Mouse (Mus musculus): ENCODE results near the gene Dnajb3. TPM values are rescaled to one million over a fixed set of nuclear protein-coding genes. Genes with fewer than 3 reads are reported as not detected.

Gene Dnajb3
- polyA plus RNA-seq, 1 experiment, result 1.3 TPM

GRCm38 (mm10) chr1:88248658-88249057 lies 43.1 kb upstream of the Dnajb3 start:
- H3K27ac ChIP-seq (ENCODE audit: insufficient read depth, low read length), result no peak overlapping the region
- WGBS, result 59% methylated on average over 4 of the region's 4 CpGs
- TF ChIP-seq CTCF (IDR thresholded peaks at IDR 0.05; ENCODE audit: extremely low read depth, insufficient read depth, insufficient read length, insufficient replicate concordance) (no peak), POLR2A (IDR thresholded peaks at IDR 0.05; ENCODE audit: low read depth, low read length) (no peak)
- H3K4me1 ChIP-seq (ENCODE audit: control insufficient read depth, insufficient read depth, insufficient read length), result peaks cover 9% of the 10 kb centered on the region; the same call in 1 of the 2 replicates
- H3K36me3 ChIP-seq (ENCODE audit: control insufficient read depth, insufficient read depth, low read length), result no peaks in the 10 kb centered on the region
- no peak overlapping the region for H3K4me3 ChIP-seq (ENCODE audit: extremely low read depth, insufficient read depth, insufficient read length)
- no peak for DNase-seq (ENCODE audit: low read depth in 1 of 2, low spot score in 2 of 2)
- no peaks in the 10 kb centered on the region for H3K27me3 ChIP-seq (ENCODE audit: control insufficient read depth, insufficient read depth, low read length)

DNA sequence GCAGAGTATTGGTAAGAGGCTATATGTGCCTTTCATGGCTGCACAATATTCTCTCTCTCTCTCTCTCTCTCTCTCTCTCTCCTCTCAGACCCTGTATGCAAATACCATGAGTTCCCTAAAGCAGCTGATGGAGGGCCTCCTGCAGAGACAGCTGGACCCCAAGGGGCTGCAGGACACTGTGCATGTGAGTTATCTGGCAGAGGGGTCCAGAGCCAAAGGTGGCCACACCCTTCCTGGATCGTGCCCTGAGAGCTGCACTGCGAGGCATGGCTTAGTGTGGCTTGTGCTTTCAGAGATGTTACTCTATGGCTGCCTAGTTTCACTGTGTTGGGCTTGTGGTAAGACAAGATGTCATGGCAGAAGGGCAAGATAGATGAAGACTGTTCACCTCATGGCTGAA lies 42.1 kb upstream of the Dnajb3 start:
- DNase-seq (ENCODE audit: low read depth in 1 of 2, low spot score in 2 of 2), result no peak
- Histone ChIP-seq H3K27me3 (ENCODE audit: control insufficient read depth, insufficient read depth, low read length) (no peaks in the 10 kb centered on the region), H3K27ac (ENCODE audit: insufficient read depth, low read length) (no peak overlapping the region), H3K4me3 (ENCODE audit: extremely low read depth, insufficient read depth, insufficient read length) (no peak overlapping the region), H3K36me3 (ENCODE audit: control insufficient read depth, insufficient read depth, low read length) (no peaks in the 10 kb centered on the region), H3K4me1 (ENCODE audit: control insufficient read depth, insufficient read depth, insufficient read length) (no peaks in the 10 kb centered on the region; the same call in 1 of the 2 replicates)
- TF ChIP-seq POLR2A (IDR thresholded peaks at IDR 0.05; ENCODE audit: low read depth, low read length), result no peak
- TF ChIP-seq CTCF (IDR thresholded peaks at IDR 0.05; ENCODE audit: extremely low read depth, insufficient read depth, insufficient read length, insufficient replicate concordance), result no peak
- WGBS, result 51% methylated on average over 2 of the region's 2 CpGs

DNA sequence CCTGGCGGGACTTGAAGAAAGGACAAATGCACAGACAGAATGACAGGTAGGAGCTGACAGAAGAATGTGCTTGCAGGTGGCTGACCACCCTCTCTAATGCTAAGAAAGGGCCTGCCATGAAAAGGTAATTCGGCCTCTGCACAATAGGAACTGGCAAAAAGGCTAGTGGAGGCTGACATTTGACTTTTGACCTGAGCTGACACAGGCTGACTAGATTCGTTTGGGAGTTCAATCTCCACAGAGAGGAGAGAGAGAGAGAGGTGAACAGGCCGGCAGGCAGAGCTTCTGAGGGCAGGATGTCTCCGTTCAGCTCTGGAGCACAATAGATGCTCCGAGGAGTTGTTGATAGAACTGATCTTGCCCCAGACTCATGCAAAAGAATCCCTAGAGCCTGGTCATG lies 40.8 kb upstream of the Dnajb3 start:
- no peak for DNase-seq (ENCODE audit: low read depth in 1 of 2, low spot score in 2 of 2)
- no peak overlapping the region for H3K27ac ChIP-seq (ENCODE audit: insufficient read depth, low read length)
- H3K27me3 ChIP-seq (ENCODE audit: control insufficient read depth, insufficient read depth, low read length), result no peaks in the 10 kb centered on the region
- no peaks in the 10 kb centered on the region for H3K36me3 ChIP-seq (ENCODE audit: control insufficient read depth, insufficient read depth, low read length)
- WGBS, result 49% methylated on average over 6 of the region's 6 CpGs
- H3K4me1 ChIP-seq (ENCODE audit: control insufficient read depth, insufficient read depth, insufficient read length), result no peaks in the 10 kb centered on the region
- H3K4me3 ChIP-seq (ENCODE audit: extremely low read depth, insufficient read depth, insufficient read length), result no peak overlapping the region
- no peak for TF ChIP-seq CTCF (IDR thresholded peaks at IDR 0.05; ENCODE audit: extremely low read depth, insufficient read depth, insufficient read length, insufficient replicate concordance)
- no peak for TF ChIP-seq POLR2A (IDR thresholded peaks at IDR 0.05; ENCODE audit: low read depth, low read length)

DNA sequence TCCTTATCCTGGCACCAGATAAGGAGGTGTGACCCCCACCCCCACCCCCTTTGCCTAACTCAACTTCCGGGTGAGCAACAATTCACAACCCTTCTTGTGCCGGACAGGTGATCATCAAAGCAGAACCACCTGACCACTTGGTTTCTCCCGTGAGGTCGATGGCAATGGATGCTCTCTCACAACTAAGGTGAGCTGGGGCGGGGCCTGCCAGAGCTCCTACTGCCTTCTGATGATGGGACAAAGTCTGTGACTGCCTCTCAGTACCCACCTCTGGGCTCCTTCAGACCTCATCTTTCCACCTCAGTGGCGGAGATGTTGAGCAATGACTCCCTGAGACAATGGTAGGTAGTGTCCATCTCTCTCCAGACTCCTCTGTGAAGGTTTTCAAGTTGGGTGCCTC lies 40.3 kb upstream of the Dnajb3 start:
- no peak for DNase-seq (ENCODE audit: low read depth in 1 of 2, low spot score in 2 of 2)
- no peaks in the 10 kb centered on the region for H3K27me3 ChIP-seq (ENCODE audit: control insufficient read depth, insufficient read depth, low read length)
- no peaks in the 10 kb centered on the region for H3K4me1 ChIP-seq (ENCODE audit: control insufficient read depth, insufficient read depth, insufficient read length)
- H3K36me3 ChIP-seq (ENCODE audit: control insufficient read depth, insufficient read depth, low read length), result no peaks in the 10 kb centered on the region
- no peak overlapping the region for H3K4me3 ChIP-seq (ENCODE audit: extremely low read depth, insufficient read depth, insufficient read length)
- no peak overlapping the region for H3K27ac ChIP-seq (ENCODE audit: insufficient read depth, low read length)
- 77% methylated on average over 6 of the region's 6 CpGs for WGBS
- TF ChIP-seq CTCF (IDR thresholded peaks at IDR 0.05; ENCODE audit: extremely low read depth, insufficient read depth, insufficient read length, insufficient replicate concordance), result no peak
- no peak for TF ChIP-seq POLR2A (IDR thresholded peaks at IDR 0.05; ENCODE audit: low read depth, low read length)

GRCm38 (mm10) chr1:88243861-88244260 lies 38.3 kb upstream of the Dnajb3 start:
- H3K27me3 ChIP-seq (ENCODE audit: control insufficient read depth, insufficient read depth, low read length), result no peaks in the 10 kb centered on the region
- H3K4me1 ChIP-seq (ENCODE audit: control insufficient read depth, insufficient read depth, insufficient read length), result no peaks in the 10 kb centered on the region
- no peaks in the 10 kb centered on the region for H3K36me3 ChIP-seq (ENCODE audit: control insufficient read depth, insufficient read depth, low read length)
- no peak overlapping the region for H3K4me3 ChIP-seq (ENCODE audit: extremely low read depth, insufficient read depth, insufficient read length)
- no peak for DNase-seq (ENCODE audit: low read depth in 1 of 2, low spot score in 2 of 2)
- no peak overlapping the region for H3K27ac ChIP-seq (ENCODE audit: insufficient read depth, low read length)
- WGBS, result 68% methylated on average over 5 of the region's 5 CpGs
- no peak for TF ChIP-seq CTCF (IDR thresholded peaks at IDR 0.05; ENCODE audit: extremely low read depth, insufficient read depth, insufficient read length, insufficient replicate concordance)
- no peak for TF ChIP-seq POLR2A (IDR thresholded peaks at IDR 0.05; ENCODE audit: low read depth, low read length)

DNA sequence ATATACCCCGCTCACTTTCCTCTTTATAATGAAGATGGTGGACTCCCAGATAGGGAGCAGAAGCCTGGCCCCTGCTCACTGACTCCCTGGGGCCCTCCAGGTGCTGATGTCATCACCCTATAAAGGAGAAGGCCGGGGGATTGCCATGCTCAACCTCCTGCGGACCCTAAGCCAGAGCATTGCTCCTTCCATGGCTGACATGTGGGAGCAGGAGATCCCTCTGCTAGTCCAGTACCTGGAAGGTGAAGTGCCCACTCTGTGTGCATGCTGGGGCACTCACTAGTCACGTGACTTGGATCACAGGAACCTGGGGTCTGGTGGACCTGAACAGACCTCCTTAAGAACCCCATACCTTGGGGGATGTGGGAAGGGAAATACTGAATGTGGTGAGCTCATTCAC lies 35.0 kb upstream of the Dnajb3 start:
- DNase-seq (ENCODE audit: low read depth in 1 of 2, low spot score in 2 of 2), result no peak
- WGBS, result 78% methylated on average over 4 of the region's 4 CpGs
- no peak overlapping the region for H3K27ac ChIP-seq (ENCODE audit: insufficient read depth, low read length)

DNA sequence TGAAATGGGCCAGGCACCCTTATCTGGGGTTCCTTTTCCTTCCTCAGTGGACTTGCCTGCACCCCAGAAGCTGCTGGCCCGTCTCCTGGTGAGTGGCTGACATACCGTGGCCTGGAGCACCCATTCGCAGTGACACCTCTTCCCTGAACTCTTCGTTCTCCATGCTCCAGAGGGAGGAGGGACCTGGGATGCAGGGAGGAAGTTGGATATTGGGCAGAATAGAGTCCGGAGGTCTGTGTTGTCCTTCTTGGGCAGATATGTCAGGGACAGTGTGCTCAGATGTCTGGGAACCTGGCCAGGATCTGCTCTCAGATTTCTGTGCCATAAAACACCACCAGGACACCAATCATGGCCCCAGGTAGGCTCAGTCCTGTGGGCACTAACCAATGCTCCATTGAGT lies 34.5 kb upstream of the Dnajb3 start:
- no peak for TF ChIP-seq CTCF (IDR thresholded peaks at IDR 0.05; ENCODE audit: extremely low read depth, insufficient read depth, insufficient read length, insufficient replicate concordance)
- TF ChIP-seq POLR2A (IDR thresholded peaks at IDR 0.05; ENCODE audit: low read depth, low read length), result no peak
- H3K4me3 ChIP-seq (ENCODE audit: extremely low read depth, insufficient read depth, insufficient read length), result no peak overlapping the region
- WGBS, result 76% methylated on average over 5 of the region's 5 CpGs
- H3K4me1 ChIP-seq (ENCODE audit: control insufficient read depth, insufficient read depth, insufficient read length), result no peaks in the 10 kb centered on the region
- no peak overlapping the region for H3K27ac ChIP-seq (ENCODE audit: insufficient read depth, low read length)
- DNase-seq (ENCODE audit: low read depth in 1 of 2, low spot score in 2 of 2), result no peak
- H3K36me3 ChIP-seq (ENCODE audit: control insufficient read depth, insufficient read depth, low read length), result no peaks in the 10 kb centered on the region
- no peaks in the 10 kb centered on the region for H3K27me3 ChIP-seq (ENCODE audit: control insufficient read depth, insufficient read depth, low read length)

More for the DNA sequence above, 35.0 kb upstream of the Dnajb3 start:
- no peaks in the 10 kb centered on the region for H3K4me1 ChIP-seq (ENCODE audit: control insufficient read depth, insufficient read depth, insufficient read length)
- H3K4me3 ChIP-seq (ENCODE audit: extremely low read depth, insufficient read depth, insufficient read length), result no peak overlapping the region
- H3K36me3 ChIP-seq (ENCODE audit: control insufficient read depth, insufficient read depth, low read length), result no peaks in the 10 kb centered on the region
- TF ChIP-seq POLR2A (IDR thresholded peaks at IDR 0.05; ENCODE audit: low read depth, low read length) (no peak), CTCF (IDR thresholded peaks at IDR 0.05; ENCODE audit: extremely low read depth, insufficient read depth, insufficient read length, insufficient replicate concordance) (no peak)
- no peaks in the 10 kb centered on the region for H3K27me3 ChIP-seq (ENCODE audit: control insufficient read depth, insufficient read depth, low read length)

All from spleen, adult 2 months (tissue).